Mouse (Mus musculus): Measurements from ENCODE around the gene Clasp1.

- TF ChIP-seq CTCF (IDR thresholded peaks at IDR 0.05; ENCODE audit: extremely low read depth, insufficient read depth, low read length) (no peak), POLR2A (IDR thresholded peaks at IDR 0.05; ENCODE audit: extremely low read depth, insufficient read depth, low read length) (no peak)
Observed at GRCm38 (mm10) chr1:118380105-118380786, 8.6 kb upstream of the Clasp1 start.

All from cortical plate, adult 2 months (tissue).